Mouse (Mus musculus) midbrain, embryonic 15.5 days (tissue): ENCODE results near the gene Nr1i3. TPM values are rescaled to one million over a fixed set of nuclear protein-coding genes. Genes with fewer than 3 reads are reported as not detected.
"Not testable (repeated sequence)": the region's sequence is repeated elsewhere in the genome, so short reads cannot be mapped to it uniquely, and the experiment has no call there.

Experiments
- ATAC-seq: fragments of 200-750 bp; cut with Nextera tagmentation; replicated peaks from 2 replicates; pipeline ENCODE4 v1.8.0; 2017; ENCODE audit warnings: moderate TSS enrichment
- H3K27ac ChIP-seq: fragments of 300-500 bp; sonication (generic); 2 replicates; pipeline ENCODE4 v1.5.1; 2015; ENCODE audit warnings: mild to moderate bottlenecking, inconsistent platforms
- H3K27me3 ChIP-seq: fragments of 300-500 bp; sonication (generic); replicated peaks from 2 replicates; pipeline ENCODE4 v1.6.1; 2015; ENCODE audit warnings: inconsistent platforms
- H3K36me3 ChIP-seq: fragments of 300-500 bp; sonication (generic); replicated peaks from 2 replicates; pipeline ENCODE4 v1.6.1; 2015; ENCODE audit warnings: inconsistent platforms
- H3K4me1 ChIP-seq: fragments of 300-500 bp; sonication (generic); 2 replicates; pipeline ENCODE4 v1.6.1; 2015; ENCODE audit warnings: inconsistent platforms
- H3K4me2 ChIP-seq: fragments of 300-500 bp; sonication (generic); 2 replicates; pipeline ENCODE4 v1.6.1; 2015; ENCODE audit warnings: inconsistent platforms, mild to moderate bottlenecking, moderate library complexity
- H3K4me3 ChIP-seq: fragments of 300-500 bp; sonication (generic); 2 replicates; pipeline ENCODE4 v1.5.1; 2015; ENCODE audit warnings: mild to moderate bottlenecking, inconsistent platforms
- H3K9ac ChIP-seq: fragments of 300-500 bp; sonication (generic); 2 replicates; pipeline ENCODE4 v1.6.1; 2015; ENCODE audit warnings: mild to moderate bottlenecking, inconsistent platforms
- H3K9me3 ChIP-seq: fragments of 300-500 bp; sonication (generic); 2 replicates; pipeline ENCODE4 v1.6.1; 2016; ENCODE audit warnings: inconsistent platforms
- WGBS: fragments of 180-500 bp; shearing (Covaris S2); methylation state at CpG from one replicate; pipeline ENCODE4 v1.1.7; 2015; ENCODE audit warnings: mixed read lengths; 5-methylcytosine and 5-hydroxymethylcytosine counted together
- polyA plus RNA-seq: library from polyadenylated mRNA; unstranded; fragments of >200 nt; fragmentation: Nextera tagmentation; extraction: Ambion mirVana; gene quantifications from 2 replicates; pipeline ENCODE4 v1.2.1, GENCODE M21; 2015

The Nr1i3 gene
- polyA plus RNA-seq, 1 experiment from 2014 or later: 0.34 TPM

GRCm38 (mm10) chr1:171237438-171237837 lies 23.7 kb downstream of the Nr1i3 start:
- H3K27me3 ChIP-seq: no peaks in the 10 kb centered on the region
- H3K27ac ChIP-seq: no peak overlapping the region
- no peak for ATAC-seq
- no peak overlapping the region for H3K9ac ChIP-seq
- 80% methylated on average over 6 of the region's 6 CpGs for WGBS
- H3K4me2 ChIP-seq: no peak overlapping the region
- H3K4me1 ChIP-seq: 0 out of 2 replicates have a peak, but pooled peaks cover 3% of the 10 kb centered on the region
- H3K36me3 ChIP-seq: peaks cover 67% of the 10 kb centered on the region
- no peaks in the 10 kb centered on the region for H3K9me3 ChIP-seq
- H3K4me3 ChIP-seq: no peak overlapping the region

- peaks cover 69% of the 10 kb centered on the region for H3K36me3 ChIP-seq
- 0 out of 2 replicates have a peak, but pooled peaks have one; percentile 48 for ATAC-seq
- no peaks in the 10 kb centered on the region for H3K27me3 ChIP-seq
- no peak overlapping the region for H3K27ac ChIP-seq
- H3K4me2 ChIP-seq: no peak overlapping the region
- H3K9ac ChIP-seq: no peak overlapping the region
- H3K9me3 ChIP-seq: no peaks in the 10 kb centered on the region
- no peak overlapping the region for H3K4me3 ChIP-seq
- WGBS: 68% methylated on average over 14 of the region's 14 CpGs
- H3K4me1 ChIP-seq: 0 out of 2 replicates have a peak, but pooled peaks cover 3% of the 10 kb centered on the region
Observed at GRCm38 (mm10) chr1:171238463-171238862, 24.7 kb downstream of the Nr1i3 start.

GRCm38 (mm10) chr1:171239992-171240744 lies 26.4 kb downstream of the Nr1i3 start:
- Histone ChIP-seq H3K9ac (no peak overlapping the region), H3K36me3 (peaks cover 52% of the 10 kb centered on the region), H3K4me1 (0 out of 2 replicates have a peak, but pooled peaks cover 3% of the 10 kb centered on the region), H3K27me3 (no peaks in the 10 kb centered on the region), H3K4me2 (no peak overlapping the region), H3K27ac (no peak overlapping the region), H3K9me3 (no peaks in the 10 kb centered on the region), H3K4me3 (no peak overlapping the region)
- no peak for ATAC-seq
- 85% methylated on average over 15 of the region's 15 CpGs for WGBS

DNA sequence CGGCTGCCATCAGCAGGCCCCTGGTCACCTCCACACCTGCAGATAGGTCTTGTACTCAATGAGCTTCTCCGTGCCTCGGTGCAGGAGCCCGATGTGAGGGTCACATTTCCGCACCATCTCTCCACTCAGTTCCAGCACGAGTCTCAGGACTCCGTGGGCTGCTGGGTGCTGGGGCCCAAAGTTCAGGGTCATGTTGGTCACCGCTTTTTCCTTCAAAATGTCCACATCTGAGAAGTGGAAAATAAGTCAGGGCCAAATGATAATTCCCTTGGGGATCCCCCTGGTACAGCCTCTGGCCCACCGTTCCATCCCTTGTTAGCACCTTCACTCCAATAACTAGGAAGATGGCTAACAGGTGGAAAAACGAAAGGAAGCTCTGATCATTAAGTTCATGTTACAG lies 27.1 kb downstream of the Nr1i3 start:
- ATAC-seq: no peak
- H3K4me2 ChIP-seq: no peak overlapping the region
- H3K27ac ChIP-seq: no peak overlapping the region
- H3K27me3 ChIP-seq: no peaks in the 10 kb centered on the region
- H3K9ac ChIP-seq: no peak overlapping the region
- H3K36me3 ChIP-seq: peaks cover 46% of the 10 kb centered on the region; the same call in 1 of the 2 replicates
- H3K9me3 ChIP-seq: no peaks in the 10 kb centered on the region
- H3K4me1 ChIP-seq: peaks cover 9% of the 10 kb centered on the region
- 93% methylated on average over 10 of the region's 10 CpGs for WGBS
- H3K4me3 ChIP-seq: no peak overlapping the region

GRCm38 (mm10) chr1:171241952-171242351 lies 28.2 kb downstream of the Nr1i3 start:
- H3K36me3 ChIP-seq: peaks cover 38% of the 10 kb centered on the region; the same call in 1 of the 2 replicates

DNA sequence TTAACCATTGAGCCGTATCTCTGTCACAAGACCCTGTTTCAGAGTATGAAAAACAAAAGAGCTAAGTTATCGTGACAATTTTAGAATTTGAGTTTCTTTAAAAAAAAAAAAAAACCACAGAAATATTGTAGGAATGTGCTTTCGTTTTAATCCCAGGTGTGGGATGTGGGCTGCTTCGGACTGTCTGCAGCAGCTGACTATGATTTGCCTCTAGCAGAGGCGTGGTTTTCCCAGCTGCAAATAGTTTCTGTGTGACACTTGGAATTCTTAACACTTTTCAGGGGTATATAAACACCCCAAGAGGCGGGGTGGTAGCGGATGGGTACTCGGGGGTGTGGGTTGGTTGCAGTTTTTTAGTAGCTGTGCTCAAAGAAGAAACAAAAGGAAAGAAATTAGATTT lies 31.6 kb downstream of the Nr1i3 start:
- Histone ChIP-seq H3K4me3 (no peak overlapping the region), H3K27me3 (no peaks in the 10 kb centered on the region), H3K9me3 (no peaks in the 10 kb centered on the region), H3K9ac (no peak overlapping the region), H3K4me1 (peaks cover 28% of the 10 kb centered on the region), H3K4me2 (no peak overlapping the region), H3K36me3 (peaks cover 10% of the 10 kb centered on the region; the same call in 1 of the 2 replicates), H3K27ac (no peak overlapping the region)
- WGBS: 96% methylated on average over 8 of the region's 8 CpGs
- no peak for ATAC-seq

More at GRCm38 (mm10) chr1:171241952-171242351, 28.2 kb downstream of the Nr1i3 start:
- H3K4me1 ChIP-seq: peaks cover 15% of the 10 kb centered on the region
- H3K4me3 ChIP-seq, H3K27me3 ChIP-seq, H3K9me3 ChIP-seq, H3K9ac ChIP-seq, H3K4me2 ChIP-seq, ATAC-seq, H3K27ac ChIP-seq: not testable (repeated sequence)
- 86% methylated on average over 12 of the region's 12 CpGs for WGBS

- Histone ChIP-seq H3K4me2 (peak overlapping the region; percentile 75), H3K9ac (peak overlapping the region; percentile 81), H3K4me1 (peaks cover 44% of the 10 kb centered on the region), H3K27me3 (no peaks in the 10 kb centered on the region), H3K36me3 (peaks cover 3% of the 10 kb centered on the region; the same call in 1 of the 2 replicates), H3K4me3 (peak overlapping the region; percentile 66), H3K27ac (peak overlapping the region; percentile 75), H3K9me3 (no peaks in the 10 kb centered on the region)
- peak; percentile 94 for ATAC-seq
- under 1% methylated on average over 41 of the region's 41 CpGs for WGBS
Observed at GRCm38 (mm10) chr1:171246709-171247452, 33.1 kb downstream of the Nr1i3 start.

GRCm38 (mm10) chr1:171247453-171247841 lies 33.7 kb downstream of the Nr1i3 start:
- H3K4me1 ChIP-seq: peaks cover 49% of the 10 kb centered on the region
- ATAC-seq: peak; percentile 9

DNA sequence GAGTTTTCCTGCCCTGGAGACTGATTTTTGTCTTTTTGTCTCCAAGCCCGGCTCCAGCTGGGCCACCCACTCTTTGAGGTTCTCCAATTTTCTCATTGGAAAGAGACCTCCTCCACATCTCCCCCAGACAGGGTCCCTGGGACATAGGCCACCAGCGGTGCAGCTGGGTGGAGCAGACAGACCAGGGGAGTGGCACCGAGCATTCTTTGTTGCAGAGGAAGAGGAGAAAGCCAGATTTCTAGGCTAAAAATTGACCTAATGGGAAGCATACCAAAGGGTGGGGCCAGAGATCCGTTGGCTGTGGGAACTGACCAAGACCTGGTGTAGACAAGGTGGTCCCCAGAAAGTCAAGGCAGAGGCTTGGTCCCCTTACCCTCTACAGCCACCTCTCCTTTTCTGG lies 34.1 kb downstream of the Nr1i3 start:
- Histone ChIP-seq H3K27me3 (no peaks in the 10 kb centered on the region), H3K4me2 (peak overlapping the region; percentile 75), H3K4me3 (peak overlapping the region; percentile 66), H3K4me1 (peaks cover 53% of the 10 kb centered on the region), H3K9ac (no peak overlapping the region), H3K9me3 (no peaks in the 10 kb centered on the region), H3K27ac (peak overlapping the region; percentile 75), H3K36me3 (no peaks in the 10 kb centered on the region; the same call in 1 of the 2 replicates)
- 29% methylated on average over 4 of the region's 4 CpGs for WGBS
- ATAC-seq: no peak

More at GRCm38 (mm10) chr1:171247453-171247841, 33.7 kb downstream of the Nr1i3 start:
- no peaks in the 10 kb centered on the region for H3K9me3 ChIP-seq
- H3K36me3 ChIP-seq: peaks cover 3% of the 10 kb centered on the region; the same call in 1 of the 2 replicates
- 15% methylated on average over 13 of the region's 13 CpGs for WGBS
- H3K9ac ChIP-seq: peak overlapping the region; percentile 26; the same call in 1 of the 2 replicates
- H3K4me3 ChIP-seq: peak overlapping the region; percentile 66
- H3K4me2 ChIP-seq: peak overlapping the region; percentile 75
- H3K27ac ChIP-seq: peak overlapping the region; percentile 75
- H3K27me3 ChIP-seq: no peaks in the 10 kb centered on the region

DNA sequence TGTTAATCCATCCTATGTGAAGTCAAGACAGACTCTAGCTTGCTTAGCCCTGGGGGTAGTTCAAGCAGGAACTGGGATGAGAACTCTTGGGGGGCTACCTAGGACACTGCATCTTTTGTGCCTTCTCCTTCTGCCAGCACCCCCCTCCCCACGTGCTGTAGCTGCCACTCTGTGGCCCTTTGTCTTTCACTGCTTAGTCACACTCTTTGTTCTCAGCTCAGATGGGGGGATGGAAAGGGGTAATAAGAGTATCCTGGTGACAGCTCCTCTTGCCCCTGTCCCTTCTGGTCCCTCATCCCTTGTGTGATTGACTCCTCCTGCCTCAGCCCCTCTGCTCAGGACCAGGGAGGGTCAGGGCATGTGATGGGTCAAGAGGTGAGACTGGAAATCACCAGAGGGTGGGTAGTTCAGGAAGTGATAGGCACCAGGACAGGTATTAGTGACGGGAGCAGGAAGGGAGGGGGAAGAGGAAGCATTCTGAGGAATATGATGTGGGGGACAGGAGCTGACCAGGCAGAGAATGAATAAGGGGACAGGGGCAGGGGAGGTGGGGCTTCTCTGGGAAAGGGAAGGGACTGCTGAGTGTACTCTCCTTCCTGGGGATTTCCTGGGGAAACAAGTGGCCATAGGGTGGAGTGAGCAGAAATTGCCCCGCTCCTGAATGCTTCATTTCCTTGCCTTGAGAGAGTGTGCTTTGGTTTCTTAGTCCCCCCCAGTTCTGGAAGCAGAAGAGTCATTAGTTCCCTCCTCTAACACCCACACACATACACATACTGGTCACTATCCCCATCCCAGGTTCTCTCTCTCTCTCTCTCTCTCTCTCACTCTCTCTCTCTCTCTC lies 34.8 kb downstream of the Nr1i3 start:
- no peak for ATAC-seq
- Histone ChIP-seq H3K4me2 (no peak overlapping the region), H3K27me3 (no peaks in the 10 kb centered on the region), H3K27ac (0 out of 2 replicates have a peak overlapping the region, but pooled peaks have one; percentile 75), H3K9me3 (no peaks in the 10 kb centered on the region), H3K36me3 (no peaks in the 10 kb centered on the region; the same call in 1 of the 2 replicates), H3K4me1 (peaks cover 53% of the 10 kb centered on the region), H3K9ac (no peak overlapping the region), H3K4me3 (no peak overlapping the region)
- 39% methylated on average over 3 of the region's 3 CpGs for WGBS

- Histone ChIP-seq H3K27ac (peak within 1 kb of the TSS; percentile 45), H3K9me3 (no peaks in the 10 kb centered on the region), H3K4me1 (peaks cover 53% of the 10 kb centered on the region), H3K4me3 (peak within 1 kb of the TSS; percentile 30), H3K4me2 (peak within 1 kb of the TSS; percentile 56), H3K9ac (peak within 1 kb of the TSS; percentile 43; the same call in 1 of the 2 replicates), H3K27me3 (no peaks in the 10 kb centered on the region), H3K36me3 (no peaks in the 10 kb centered on the region)
- WGBS: 18% methylated on average over 5 of the region's 5 CpGs
- no peak for ATAC-seq
Observed at GRCm38 (mm10) chr1:171249913-171250600, 36.3 kb downstream of the Nr1i3 start, which contains the start of gene Adamts4. Gene Adamts4, plus strand, starts transcription at chr1:171250421.
